Mouse (Mus musculus) mature B cell (primary cell): Measurements from ENCODE around the gene Caln1.

Experiments used
- in situ Hi-C: fragments of 300-500 bp; cut with MboI; formaldehyde crosslinking; loops from 2 replicates; pipeline ENCODE4 v1.14.3; 2019

Caln1 gene

GRCm38 (mm10) chr5:130394386-130394785, 25.1 kb downstream of the Caln1 start:
- in situ Hi-C loops: no loop called here

GRCm38 (mm10) chr5:130395142-130395541, 25.9 kb downstream of the Caln1 start:
- in situ Hi-C loops: no loop called here

DNA sequence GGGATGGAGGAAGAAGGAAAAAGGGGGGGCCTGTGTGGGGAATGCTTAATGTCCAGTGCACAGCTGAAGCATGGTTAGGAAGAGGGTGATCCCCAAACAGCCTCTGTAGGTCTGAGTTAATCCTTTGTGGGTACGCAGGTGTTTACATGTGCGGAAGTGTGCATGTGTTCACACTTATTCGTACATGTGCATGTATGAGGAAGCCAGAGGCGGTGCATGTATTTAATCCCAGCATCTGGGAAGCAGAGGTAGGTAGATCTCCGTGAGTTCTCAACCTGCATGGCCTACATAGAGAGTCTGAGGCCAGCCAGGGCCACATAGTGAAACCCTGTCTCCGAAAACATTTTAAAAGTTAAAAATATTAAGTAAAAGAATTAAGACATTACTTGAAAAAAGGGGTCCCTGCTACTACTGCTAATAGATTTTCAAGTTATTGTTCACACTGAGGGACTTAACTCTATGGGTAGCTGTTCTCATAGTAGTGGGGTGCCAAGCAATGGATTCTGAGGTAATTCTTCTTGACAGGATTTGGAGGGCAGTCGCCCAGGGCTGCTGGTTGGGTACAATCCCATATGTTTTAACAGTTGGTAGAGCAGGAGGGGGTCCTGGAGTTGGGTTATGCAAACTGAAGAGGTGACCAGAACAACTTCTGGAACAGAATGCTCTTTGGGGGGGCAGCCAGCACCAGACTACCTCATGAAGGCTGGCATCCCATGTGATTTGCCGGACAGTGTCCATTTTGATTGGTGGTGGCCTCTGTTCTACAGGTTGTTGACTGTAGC, 31.1 kb downstream of the Caln1 start:
- in situ Hi-C loops: no loop called here

GRCm38 (mm10) chr5:130405201-130405600, 35.9 kb downstream of the Caln1 start:
- in situ Hi-C loops: no loop called here

GRCm38 (mm10) chr5:130409706-130410105, 40.5 kb downstream of the Caln1 start:
- in situ Hi-C loops: no loop called here

DNA sequence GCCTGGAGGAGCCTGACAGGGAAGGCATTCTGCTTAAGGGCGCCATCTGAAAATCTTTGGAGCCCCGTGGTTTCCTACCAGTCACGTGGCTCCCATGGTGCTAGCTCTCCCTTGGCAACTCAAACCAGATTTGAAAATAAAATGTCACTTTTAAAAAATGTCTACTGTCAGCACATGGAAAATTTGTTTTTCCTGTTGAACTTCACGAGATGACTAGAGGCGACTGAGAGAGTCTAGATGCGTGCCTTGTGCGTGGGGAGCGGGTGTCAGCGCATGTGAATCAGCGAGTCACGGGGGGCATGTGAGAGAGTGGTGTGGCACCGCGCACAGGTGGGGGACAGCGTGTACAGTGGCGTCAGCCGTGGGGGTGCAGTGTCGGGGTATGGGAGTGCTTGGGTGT, 42.3 kb downstream of the Caln1 start:
- in situ Hi-C loops: no loop called here

DNA sequence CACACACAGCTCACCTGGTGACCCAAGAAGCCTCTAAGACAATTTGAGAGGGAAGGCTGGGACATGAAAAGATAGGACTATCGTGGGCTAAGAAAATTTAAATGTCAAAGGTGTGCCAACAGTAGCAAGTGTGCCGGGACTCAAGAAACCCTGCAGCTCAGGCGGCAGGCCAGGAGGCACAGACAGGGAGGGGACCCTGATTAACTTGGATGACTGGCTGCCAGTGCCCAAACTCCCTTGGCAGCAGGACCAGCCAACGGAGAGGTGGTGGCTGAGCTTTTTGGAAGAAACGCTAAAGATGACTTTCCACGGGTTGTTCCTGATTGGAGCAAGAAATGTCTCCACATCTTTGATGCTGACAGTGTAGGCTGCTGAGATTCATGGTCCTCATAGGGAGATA, 78.2 kb downstream of the Caln1 start:
- in situ Hi-C loops: no loop called here

GRCm38 (mm10) chr5:130448491-130448890, 79.2 kb downstream of the Caln1 start:
- in situ Hi-C loops: no loop called here

GRCm38 (mm10) chr5:130448931-130449856, 79.9 kb downstream of the Caln1 start:
- in situ Hi-C loops: no loop called here

- in situ Hi-C loops: no loop called here
Observed at GRCm38 (mm10) chr5:130450031-130450541, 80.8 kb downstream of the Caln1 start.

DNA sequence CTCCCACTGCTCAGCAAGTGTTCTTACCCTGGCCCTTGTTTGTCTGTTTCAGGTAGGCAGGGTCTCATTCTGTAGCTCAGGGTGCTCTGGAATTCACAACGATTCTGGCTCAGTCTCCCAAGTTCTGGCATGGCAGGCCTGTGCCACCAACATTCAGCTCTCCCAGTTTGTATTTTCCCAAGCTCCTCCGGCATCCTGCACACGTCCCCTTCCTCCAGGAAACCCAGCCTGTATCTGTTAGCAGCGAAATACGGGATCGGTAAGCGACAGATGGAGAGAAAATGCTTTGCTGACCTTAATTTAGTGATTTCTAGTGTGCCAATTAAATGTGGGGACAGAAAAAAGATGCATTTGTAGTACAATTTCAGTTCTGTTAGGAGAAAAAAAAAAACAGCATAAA, 88.8 kb downstream of the Caln1 start:
- in situ Hi-C loops: no loop called here

GRCm38 (mm10) chr5:130472209-130472608, 103.0 kb downstream of the Caln1 start:
- in situ Hi-C loops: no loop called here

DNA sequence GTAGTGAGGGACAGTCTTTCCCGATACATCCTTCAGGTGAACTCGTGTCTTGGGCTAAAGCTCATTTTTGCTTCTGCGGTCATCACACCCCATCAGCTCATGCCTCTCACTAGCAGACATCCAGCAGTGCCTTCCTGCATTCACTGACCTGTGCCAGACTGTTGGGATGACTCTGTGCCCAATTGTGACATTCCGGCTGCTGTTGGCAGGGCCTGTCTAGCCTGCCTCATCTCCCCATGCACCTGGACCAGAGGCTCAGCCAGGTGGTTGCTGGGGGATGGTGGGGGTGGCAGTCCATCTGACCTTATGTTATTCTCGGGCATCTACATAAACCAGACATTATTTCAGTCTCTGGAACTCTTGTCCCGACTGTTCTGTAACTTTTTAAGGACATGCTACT, 105.6 kb downstream of the Caln1 start:
- in situ Hi-C loops: no loop called here

DNA sequence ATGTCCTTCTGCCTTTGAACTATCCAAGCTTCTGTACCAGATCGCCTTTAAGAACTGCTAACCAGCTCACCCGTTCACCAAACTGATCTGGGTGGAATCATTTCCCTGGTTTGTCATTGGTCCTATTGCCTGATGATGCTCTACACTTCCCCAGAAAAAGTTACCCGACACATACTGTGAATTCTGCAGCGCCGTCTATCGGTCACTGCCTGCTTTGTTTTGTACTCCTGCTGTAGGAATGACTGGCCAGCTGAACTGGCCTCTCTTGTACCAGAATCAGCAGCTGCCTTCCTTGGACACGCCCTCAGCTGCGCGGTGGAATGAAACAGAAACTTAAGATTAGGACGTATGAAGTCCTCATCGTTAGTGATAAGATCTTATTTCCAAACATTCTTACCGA, 107.5 kb downstream of the Caln1 start:
- in situ Hi-C loops: no loop called here

GRCm38 (mm10) chr5:130480290-130480689, 111.0 kb downstream of the Caln1 start:
- in situ Hi-C loops: no loop called here

GRCm38 (mm10) chr5:130491471-130491870, 122.2 kb downstream of the Caln1 start:
- in situ Hi-C loops: no loop called here

DNA sequence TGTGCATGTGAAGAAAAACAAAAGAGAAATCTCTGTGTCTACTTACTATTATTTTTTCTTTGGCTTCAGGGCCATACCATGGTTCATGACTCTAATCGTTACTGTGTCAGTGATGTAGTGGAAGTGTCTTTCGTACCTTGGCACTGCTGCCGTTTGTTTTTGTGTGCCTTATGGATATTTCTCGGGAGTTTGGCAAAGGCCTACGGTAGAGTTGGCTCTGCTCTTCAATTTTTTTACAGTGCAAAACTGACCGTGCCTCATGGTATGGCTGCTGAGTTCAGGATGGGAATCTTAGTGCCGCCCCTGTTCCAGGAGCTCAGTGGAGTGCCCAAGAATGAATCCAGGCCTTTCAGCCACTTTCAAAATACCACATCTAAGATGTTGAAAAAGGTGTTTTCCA, 123.0 kb downstream of the Caln1 start:
- in situ Hi-C loops: no loop called here

- in situ Hi-C loops: no loop called here
Observed at GRCm38 (mm10) chr5:130502541-130502940, 133.3 kb downstream of the Caln1 start.

GRCm38 (mm10) chr5:130504891-130505290, 135.6 kb downstream of the Caln1 start:
- in situ Hi-C loops: no loop called here

DNA sequence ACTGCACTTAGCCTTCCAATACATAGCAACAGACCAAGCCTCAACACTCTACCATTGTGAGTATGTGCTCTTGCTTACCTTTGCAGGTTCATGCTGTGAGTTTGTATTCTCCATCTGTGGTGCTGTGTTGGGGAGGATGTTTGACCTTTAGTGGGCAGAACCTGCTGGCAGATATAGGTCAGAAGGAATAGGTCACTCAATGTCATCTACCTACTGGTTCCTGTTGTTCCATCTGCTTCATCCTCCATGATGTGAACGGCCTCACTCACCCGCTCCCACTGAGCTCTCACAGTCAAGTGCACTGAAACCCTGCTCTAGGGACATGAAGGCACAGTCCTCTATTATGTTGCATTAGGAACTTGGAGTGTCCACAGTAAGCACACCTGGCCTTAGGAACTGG, 141.3 kb downstream of the Caln1 start:
- in situ Hi-C loops: no loop called here

DNA sequence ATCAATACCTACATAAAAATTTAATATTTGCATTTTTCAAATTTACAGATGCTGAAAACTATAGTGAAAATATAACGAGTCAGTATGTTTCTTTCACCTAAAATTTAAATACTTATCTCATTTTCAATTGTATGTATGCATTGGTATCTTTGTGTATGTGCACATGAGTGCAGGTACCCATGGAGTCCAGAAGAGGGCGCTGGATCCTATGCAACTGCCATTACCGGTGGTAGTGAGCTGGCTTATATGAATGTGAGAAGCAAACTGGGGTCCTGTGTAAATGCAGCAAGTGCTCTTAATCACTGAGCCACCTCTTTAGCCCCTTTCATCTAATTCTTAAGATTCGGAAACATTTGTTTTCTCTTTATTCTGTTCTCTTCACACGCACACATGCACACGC, 146.1 kb downstream of the Caln1 start:
- in situ Hi-C loops: no loop called here

DNA sequence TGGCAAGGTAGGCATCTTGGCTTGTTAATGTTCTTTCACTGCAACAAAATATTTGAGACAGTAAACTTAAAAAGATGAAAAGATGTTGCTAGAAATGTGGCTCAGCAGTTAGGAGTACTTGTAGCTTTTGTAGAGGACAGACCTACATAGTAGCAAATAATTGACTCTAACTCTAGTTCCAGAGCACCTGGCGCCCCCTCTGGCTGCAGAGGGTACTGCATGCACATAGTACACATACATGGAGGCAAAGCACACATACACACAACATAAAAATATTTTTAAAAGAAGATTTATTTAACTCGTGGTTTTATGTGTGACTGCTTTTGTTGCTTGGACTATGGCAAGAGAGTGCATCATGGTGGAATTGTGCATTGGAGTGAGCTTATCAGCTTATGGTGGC, 151.3 kb downstream of the Caln1 start:
- in situ Hi-C loops: no loop called here

DNA sequence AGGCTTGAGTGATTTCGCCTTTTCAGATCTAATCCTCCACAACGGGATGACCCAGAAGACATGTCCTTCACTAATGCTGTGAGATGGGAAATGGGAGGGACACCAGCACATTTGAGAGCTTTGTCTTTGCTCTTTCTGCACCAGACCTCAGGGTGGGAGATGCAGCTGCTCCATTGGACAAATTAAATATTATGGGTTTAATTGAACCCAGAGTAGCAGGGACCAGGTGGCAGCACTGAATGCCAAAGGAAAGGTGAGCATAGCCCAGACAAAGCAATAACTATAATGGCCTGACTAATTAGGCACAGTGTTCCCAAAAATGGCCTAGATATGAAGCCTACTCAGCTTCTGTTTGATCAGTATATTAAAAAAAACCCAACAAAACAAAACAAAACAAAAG, 158.2 kb downstream of the Caln1 start:
- in situ Hi-C loops: no loop called here
